12 mouse cellular contexts compared by ENCODE assay signal in genomic region chr19:55389019-55389418, GRCm38 (mm10).
DNase-seq lines count a peak whose midpoint lies in the region; ATAC-seq and TF ChIP-seq lines count a peak whose summit lies in the region.
"Had no signal": no experiment of that assay in that cellular context is flagged by ENCODE, and none has a peak within 500 bp of the region (broad histone marks: within the 10 kb centered on the region; RNA-seq: fewer than 3 reads in every experiment).

No protein-coding gene starts in this region.

- no peak for DNase-seq in hindbrain, embryonic 10.5 days (ENCODE audit: low spot score)
- no peak for DNase-seq in hindbrain, embryonic 11.5 days (ENCODE audit: low spot score)
- DNase-seq in testis, postnatal 10 days (ENCODE audit: low spot score): no peak
- no peak for DNase-seq in thymus, adult 2 months
- DNase-seq: cerebellum, adult 8-10 months; gastrocnemius, postnatal 14 days; heart, postnatal 14 days had no signal

- no peak for ATAC-seq in hindbrain, embryonic 11.5 days (ENCODE audit: low FRiP score)
- ATAC-seq in embryonic facial prominence, embryonic 13.5 days (ENCODE audit: insufficient number of reproducible peaks, insufficient read depth, low FRiP score, low TSS enrichment, low read depth): no peak
- no peak for ATAC-seq in hindbrain, embryonic 15.5 days (ENCODE audit: low FRiP score, low read depth)
- peak; percentile 36; the same call in 1 of the 2 replicates for ATAC-seq in midbrain, embryonic 16.5 days
- no peak for ATAC-seq in liver, embryonic 12.5 days

- H3K27me3 ChIP-seq in hindbrain, embryonic 10.5 days (ENCODE audit: insufficient read depth, poor library complexity, severe bottlenecking): no peaks in the 10 kb centered on the region
- no peaks in the 10 kb centered on the region for H3K27me3 ChIP-seq in hindbrain, embryonic 11.5 days (ENCODE audit: control insufficient read depth, insufficient read depth, low read length)
- no peaks in the 10 kb centered on the region for H3K27me3 ChIP-seq in embryonic facial prominence, embryonic 13.5 days
- no peaks in the 10 kb centered on the region for H3K27me3 ChIP-seq in hindbrain, embryonic 15.5 days
- no peaks in the 10 kb centered on the region for H3K27me3 ChIP-seq in midbrain, embryonic 16.5 days (ENCODE audit: control insufficient read depth, insufficient read depth, low read depth, low read length)
- H3K27me3 ChIP-seq in liver, embryonic 12.5 days (replicated peaks): no peaks in the 10 kb centered on the region
- no peaks in the 10 kb centered on the region for H3K27me3 ChIP-seq in thymus, adult 2 months (ENCODE audit: control insufficient read depth, insufficient read depth, low read length)

- H3K9ac ChIP-seq in hindbrain, embryonic 11.5 days (ENCODE audit: low read depth, low read length): no peak overlapping the region
- peak overlapping the region; percentile 41; the same call in 1 of the 2 replicates for H3K9ac ChIP-seq in embryonic facial prominence, embryonic 13.5 days
- no peak overlapping the region for H3K9ac ChIP-seq in hindbrain, embryonic 15.5 days
- peak overlapping the region; percentile 57 for H3K9ac ChIP-seq in midbrain, embryonic 16.5 days (ENCODE audit: low read depth, low read length)
- no peak overlapping the region for H3K9ac ChIP-seq in liver, embryonic 12.5 days

- no peaks in the 10 kb centered on the region for H3K36me3 ChIP-seq in hindbrain, embryonic 10.5 days
- no peaks in the 10 kb centered on the region for H3K36me3 ChIP-seq in hindbrain, embryonic 11.5 days (ENCODE audit: control insufficient read depth, insufficient read depth, low read length)
- no peaks in the 10 kb centered on the region for H3K36me3 ChIP-seq in embryonic facial prominence, embryonic 13.5 days
- no peaks in the 10 kb centered on the region for H3K36me3 ChIP-seq in hindbrain, embryonic 15.5 days
- H3K36me3 ChIP-seq in midbrain, embryonic 16.5 days (ENCODE audit: control insufficient read depth, insufficient read depth, low read length): no peaks in the 10 kb centered on the region
- H3K36me3 ChIP-seq in liver, embryonic 12.5 days: peaks cover 8% of the 10 kb centered on the region; the same call in 1 of the 2 replicates
- no peaks in the 10 kb centered on the region for H3K36me3 ChIP-seq in thymus, adult 2 months (ENCODE audit: control insufficient read depth, insufficient read depth, low read length)

- 41% methylated on average over 10 of the region's 10 CpGs for WGBS in hindbrain, embryonic 10.5 days
- WGBS in hindbrain, embryonic 11.5 days: 48% methylated on average over 10 of the region's 10 CpGs
- 47% methylated on average over 10 of the region's 10 CpGs for WGBS in embryonic facial prominence, embryonic 13.5 days
- 54% methylated on average over 10 of the region's 10 CpGs for WGBS in hindbrain, embryonic 15.5 days
- 24% methylated on average over 10 of the region's 10 CpGs for WGBS in midbrain, embryonic 16.5 days
- WGBS in liver, embryonic 12.5 days (ENCODE audit: insufficient replicate concordance): 76% methylated on average over 10 of the region's 10 CpGs
- WGBS in thymus, adult 2 months: 97% methylated on average over 10 of the region's 10 CpGs

- H3K27ac ChIP-seq in hindbrain, embryonic 10.5 days: peak overlapping the region; percentile 50; the same call in 1 of the 2 replicates
- no peak overlapping the region for H3K27ac ChIP-seq in hindbrain, embryonic 11.5 days (ENCODE audit: low read depth, low read length)
- no peak overlapping the region for H3K27ac ChIP-seq in embryonic facial prominence, embryonic 13.5 days
- H3K27ac ChIP-seq in hindbrain, embryonic 15.5 days (replicated peaks): no peak overlapping the region
- peak overlapping the region; percentile 90 for H3K27ac ChIP-seq in midbrain, embryonic 16.5 days (ENCODE audit: low read length)
- H3K27ac ChIP-seq in liver, embryonic 12.5 days: no peak overlapping the region
- no peak overlapping the region for H3K27ac ChIP-seq in thymus, adult 2 months (ENCODE audit: control insufficient read depth, insufficient read depth, low read length)
- H3K27ac ChIP-seq: macrophage had no signal

- no peak overlapping the region for H3K4me2 ChIP-seq in hindbrain, embryonic 11.5 days (replicated peaks; ENCODE audit: low read depth, low read length)
- H3K4me2 ChIP-seq in embryonic facial prominence, embryonic 13.5 days: no peak overlapping the region
- peak overlapping the region; percentile 16 for H3K4me2 ChIP-seq in hindbrain, embryonic 15.5 days
- peak overlapping the region; percentile 44 for H3K4me2 ChIP-seq in midbrain, embryonic 16.5 days (ENCODE audit: low read length)
- no peak overlapping the region for H3K4me2 ChIP-seq in liver, embryonic 12.5 days

- no peak for TF ChIP-seq CTCF in thymus, adult 2 months (IDR thresholded peaks at IDR 0.05; ENCODE audit: borderline replicate concordance, control insufficient read depth, extremely low read depth, insufficient read depth, low read length, poor library complexity)

- no peaks in the 10 kb centered on the region for H3K9me3 ChIP-seq in hindbrain, embryonic 10.5 days
- H3K9me3 ChIP-seq in hindbrain, embryonic 11.5 days (ENCODE audit: control insufficient read depth, low read length): no peaks in the 10 kb centered on the region
- no peaks in the 10 kb centered on the region for H3K9me3 ChIP-seq in embryonic facial prominence, embryonic 13.5 days
- H3K9me3 ChIP-seq in hindbrain, embryonic 15.5 days: no peaks in the 10 kb centered on the region
- H3K9me3 ChIP-seq in midbrain, embryonic 16.5 days (replicated peaks; ENCODE audit: control insufficient read depth, low read length, poor library complexity, severe bottlenecking): no peaks in the 10 kb centered on the region
- H3K9me3 ChIP-seq in liver, embryonic 12.5 days (replicated peaks): no peaks in the 10 kb centered on the region

- no peak overlapping the region for H3K4me3 ChIP-seq in hindbrain, embryonic 10.5 days
- no peak overlapping the region for H3K4me3 ChIP-seq in hindbrain, embryonic 11.5 days (ENCODE audit: low read depth, low read length)
- H3K4me3 ChIP-seq in embryonic facial prominence, embryonic 13.5 days: no peak overlapping the region
- H3K4me3 ChIP-seq in hindbrain, embryonic 15.5 days: no peak overlapping the region
- H3K4me3 ChIP-seq in midbrain, embryonic 16.5 days (ENCODE audit: low read depth, low read length): 0 out of 2 replicates have a peak overlapping the region, but pooled peaks have one; percentile 15
- H3K4me3 ChIP-seq in liver, embryonic 12.5 days: no peak overlapping the region
- no peak overlapping the region for H3K4me3 ChIP-seq in thymus, adult 2 months (ENCODE audit: control insufficient read depth, insufficient read depth, low read length)

- TF ChIP-seq POLR2A in thymus, adult 2 months (IDR thresholded peaks at IDR 0.05; ENCODE audit: control insufficient read depth, extremely low read depth, insufficient read depth, low read length, poor library complexity): no peak

- peaks cover 17% of the 10 kb centered on the region for H3K4me1 ChIP-seq in hindbrain, embryonic 10.5 days (replicated peaks)
- H3K4me1 ChIP-seq in hindbrain, embryonic 11.5 days (replicated peaks; ENCODE audit: control insufficient read depth, insufficient read depth, low read length): no peaks in the 10 kb centered on the region; the same call in 1 of the 2 replicates
- peaks cover 11% of the 10 kb centered on the region for H3K4me1 ChIP-seq in embryonic facial prominence, embryonic 13.5 days
- 0 out of 2 replicates have a peak, but pooled peaks cover 5% of the 10 kb centered on the region for H3K4me1 ChIP-seq in hindbrain, embryonic 15.5 days (replicated peaks)
- peaks cover 22% of the 10 kb centered on the region for H3K4me1 ChIP-seq in midbrain, embryonic 16.5 days (ENCODE audit: control insufficient read depth, insufficient read depth, low read length)
- H3K4me1 ChIP-seq in liver, embryonic 12.5 days: no peaks in the 10 kb centered on the region
- peaks cover 2% of the 10 kb centered on the region; the same call in 1 of the 2 replicates for H3K4me1 ChIP-seq in thymus, adult 2 months (replicated peaks; ENCODE audit: control insufficient read depth, insufficient read depth, low read length)

Comparison
In these comparisons a context has a peak if more than half of its experiments do, and no peak if none do; other contexts are left out.
1. H3K27ac ChIP-seq: peak in hindbrain, embryonic 10.5 days (single experiment) and midbrain, embryonic 16.5 days (single experiment); none in hindbrain, embryonic 11.5 days (single experiment), embryonic facial prominence, embryonic 13.5 days (single experiment), hindbrain, embryonic 15.5 days (single experiment), liver, embryonic 12.5 days (single experiment) and thymus, adult 2 months (single experiment).
2. H3K4me2 ChIP-seq: peak in hindbrain, embryonic 15.5 days (single experiment) and midbrain, embryonic 16.5 days (single experiment); none in hindbrain, embryonic 11.5 days (single experiment), embryonic facial prominence, embryonic 13.5 days (single experiment) and liver, embryonic 12.5 days (single experiment).
3. H3K9ac ChIP-seq: peak in embryonic facial prominence, embryonic 13.5 days (single experiment) and midbrain, embryonic 16.5 days (single experiment); none in hindbrain, embryonic 11.5 days (single experiment), hindbrain, embryonic 15.5 days (single experiment) and liver, embryonic 12.5 days (single experiment).